In genomic region chr19:6346023-6346422, GRCm38 (mm10) we compare ENCODE assay signal across 20 mouse cellular contexts. TPM values are rescaled to one million over a fixed set of nuclear protein-coding genes. Genes with fewer than 3 reads are reported as not detected.
DNase-seq lines count a peak whose midpoint lies in the region; ATAC-seq and TF ChIP-seq lines count a peak whose summit lies in the region.
"Had no signal": no experiment of that assay in that cellular context is flagged by ENCODE, and none has a peak within 500 bp of the region (broad histone marks: within the 10 kb centered on the region; RNA-seq: fewer than 3 reads in every experiment).

No protein-coding gene starts in this region.

- H3K9ac ChIP-seq in liver, embryonic 13.5 days: no peak overlapping the region
- H3K9ac ChIP-seq in liver, embryonic 12.5 days: no peak overlapping the region
- H3K9ac ChIP-seq in forebrain, postnatal 0 days: no peak overlapping the region
- H3K9ac ChIP-seq: heart, embryonic 15.5 days; hindbrain, embryonic 13.5 days had no signal

- 84% methylated on average over 5 of the region's 5 CpGs for WGBS in liver, embryonic 13.5 days (ENCODE audit: insufficient replicate concordance)
- 83% methylated on average over 5 of the region's 5 CpGs for WGBS in liver, embryonic 12.5 days (ENCODE audit: insufficient replicate concordance)
- WGBS in bone marrow, adult 2 months: 84% methylated on average over 5 of the region's 5 CpGs
- 89% methylated on average over 5 of the region's 5 CpGs for WGBS in limb, embryonic 10.5 days
- WGBS in forebrain, postnatal 0 days: 86% methylated on average over 5 of the region's 5 CpGs

- no peak for ATAC-seq in liver, embryonic 13.5 days (ENCODE audit: low read depth)
- no peak for ATAC-seq in liver, embryonic 12.5 days
- ATAC-seq in forebrain, postnatal 0 days: no peak
- ATAC-seq: forebrain, embryonic 16.5 days; hindbrain, postnatal 0 days had no signal

- H3K4me3 ChIP-seq in liver, embryonic 13.5 days (replicated peaks): no peak overlapping the region
- no peak overlapping the region for H3K4me3 ChIP-seq in liver, embryonic 12.5 days
- 0 out of 2 replicates have a peak overlapping the region, but pooled peaks have one; percentile 13 for H3K4me3 ChIP-seq in E14TG2a.4 (replicated peaks; ENCODE audit: low read length)
- H3K4me3 ChIP-seq in bone marrow, adult 2 months (replicated peaks; ENCODE audit: control insufficient read depth, low read depth, low read length): peak overlapping the region; percentile 5
- H3K4me3 ChIP-seq in limb, embryonic 10.5 days: no peak overlapping the region
- no peak overlapping the region for H3K4me3 ChIP-seq in forebrain, postnatal 0 days (ENCODE audit: low read depth, low read length)
- H3K4me3 ChIP-seq: heart, embryonic 15.5 days; hindbrain, embryonic 13.5 days had no signal

- no peaks in the 10 kb centered on the region for H3K27me3 ChIP-seq in liver, embryonic 13.5 days
- no peaks in the 10 kb centered on the region for H3K27me3 ChIP-seq in liver, embryonic 12.5 days (replicated peaks)
- peaks cover 14% of the 10 kb centered on the region; the same call in 1 of the 2 replicates for H3K27me3 ChIP-seq in E14TG2a.4 (ENCODE audit: insufficient read depth, low read length)
- no peaks in the 10 kb centered on the region for H3K27me3 ChIP-seq in limb, embryonic 10.5 days (ENCODE audit: low read depth, poor library complexity, severe bottlenecking)
- H3K27me3 ChIP-seq in forebrain, postnatal 0 days (ENCODE audit: insufficient read depth, low read length): no peaks in the 10 kb centered on the region
- H3K27me3 ChIP-seq: heart, embryonic 15.5 days; hindbrain, embryonic 13.5 days had no signal

- 0 out of 2 replicates have a peak overlapping the region, but pooled peaks have one; percentile 3 for H3K27ac ChIP-seq in liver, embryonic 13.5 days
- no peak overlapping the region for H3K27ac ChIP-seq in liver, embryonic 12.5 days
- peak overlapping the region; percentile 44 for H3K27ac ChIP-seq in bone marrow, adult 2 months (ENCODE audit: control insufficient read depth, insufficient read depth, low read depth, low read length, poor library complexity)
- H3K27ac ChIP-seq in limb, embryonic 10.5 days: peak overlapping the region; percentile 16; the same call in 1 of the 2 replicates
- no peak overlapping the region for H3K27ac ChIP-seq in forebrain, postnatal 0 days (ENCODE audit: low read depth, low read length)
- H3K27ac ChIP-seq: heart, embryonic 15.5 days; hindbrain, embryonic 13.5 days; hindbrain, postnatal 0 days had no signal

- no peak for TF ChIP-seq CTCF in E14TG2a.4 (conservative IDR thresholded peaks at IDR 0.05; ENCODE audit: low read length)
- TF ChIP-seq CTCF in bone marrow, adult 2 months (IDR thresholded peaks at IDR 0.05; ENCODE audit: control insufficient read depth, insufficient read depth, low read length): no peak
- TF ChIP-seq CTCF in forebrain, postnatal 0 days (IDR thresholded peaks at IDR 0.05; ENCODE audit: low read depth): no peak

- H3K4me2 ChIP-seq in liver, embryonic 13.5 days: no peak overlapping the region
- no peak overlapping the region for H3K4me2 ChIP-seq in liver, embryonic 12.5 days
- no peak overlapping the region for H3K4me2 ChIP-seq in forebrain, postnatal 0 days (ENCODE audit: low read depth)
- H3K4me2 ChIP-seq: heart, embryonic 11.5 days; heart, embryonic 15.5 days; hindbrain, embryonic 13.5 days had no signal

- H3K4me1 ChIP-seq in liver, embryonic 13.5 days (replicated peaks): peaks cover 67% of the 10 kb centered on the region
- H3K4me1 ChIP-seq in liver, embryonic 12.5 days: peaks cover 70% of the 10 kb centered on the region
- H3K4me1 ChIP-seq in E14TG2a.4 (replicated peaks; ENCODE audit: low read depth, low read length): peaks cover 65% of the 10 kb centered on the region
- H3K4me1 ChIP-seq in bone marrow, adult 2 months (ENCODE audit: control insufficient read depth, insufficient read depth, low read length): peaks cover 16% of the 10 kb centered on the region
- peaks cover 54% of the 10 kb centered on the region for H3K4me1 ChIP-seq in limb, embryonic 10.5 days
- no peaks in the 10 kb centered on the region for H3K4me1 ChIP-seq in forebrain, postnatal 0 days (ENCODE audit: insufficient read depth)

- DNase-seq in liver, embryonic 13.5 days: no peak
- no peak for DNase-seq in limb, embryonic 10.5 days (ENCODE audit: low spot score)
- DNase-seq in layer of hippocampus, adult 9-10 months (ENCODE audit: low spot score): no peak
- no peak for DNase-seq in forebrain, postnatal 0 days
- DNase-seq: adrenal gland, adult 8-10 months; adrenal gland, postnatal 36 days; cerebellum, adult 11-12 months; cerebellum, postnatal 10 days; gastrocnemius, postnatal 36 days; heart, adult 18-20 months; heart, postnatal 14 days had no signal

- no peak for TF ChIP-seq POLR2A in bone marrow, adult 2 months (IDR thresholded peaks at IDR 0.05; ENCODE audit: borderline replicate concordance, control insufficient read depth, low read depth, low read length)

- peaks cover 44% of the 10 kb centered on the region for H3K36me3 ChIP-seq in liver, embryonic 13.5 days
- peaks cover 48% of the 10 kb centered on the region for H3K36me3 ChIP-seq in liver, embryonic 12.5 days
- H3K36me3 ChIP-seq in E14TG2a.4 (ENCODE audit: insufficient read depth, low read length): peaks cover 63% of the 10 kb centered on the region
- H3K36me3 ChIP-seq in limb, embryonic 10.5 days: peaks cover 61% of the 10 kb centered on the region
- H3K36me3 ChIP-seq in forebrain, postnatal 0 days (ENCODE audit: insufficient read depth): peaks cover 61% of the 10 kb centered on the region

- no peaks in the 10 kb centered on the region for H3K9me3 ChIP-seq in liver, embryonic 13.5 days (replicated peaks)
- H3K9me3 ChIP-seq in liver, embryonic 12.5 days (replicated peaks): no peaks in the 10 kb centered on the region
- no peaks in the 10 kb centered on the region for H3K9me3 ChIP-seq in E14TG2a.4 (ENCODE audit: low read length)
- H3K9me3 ChIP-seq in limb, embryonic 10.5 days (replicated peaks): no peaks in the 10 kb centered on the region
- H3K9me3 ChIP-seq in forebrain, postnatal 0 days (ENCODE audit: low read length): no peaks in the 10 kb centered on the region
- H3K9me3 ChIP-seq: G1E; heart, embryonic 15.5 days; hindbrain, embryonic 13.5 days had no signal

RNA-seq across cellular contexts. Expression of gene Map4k2, which starts 5.1 kb away (rescaled TPM):
- 4.5 and 5.8 TPM in 2 replicates for polyA plus RNA-seq in liver, embryonic 13.5 days (2015; fragmentation: Nextera tagmentation; extraction: Ambion mirVana)
- 9.2 and 9.3 TPM in 2 replicates for polyA plus RNA-seq in liver, embryonic 12.5 days (2016; fragmentation: Nextera tagmentation; extraction: Ambion mirVana)
- 128 and 324 TPM in 2 replicates for polyA plus RNA-seq in bone marrow, adult 2 months (2011; ENCODE audit: insufficient read depth, insufficient read length, low replicate concordance, missing spikeins)
- 10.4 and 15.2 TPM in 2 replicates for polyA plus RNA-seq in limb, embryonic 10.5 days (2016; fragmentation: Nextera tagmentation; extraction: Ambion mirVana)
- 43.0 and 55.8 TPM in 2 replicates for total RNA-seq in forebrain, postnatal 0 days (2014; rRNA removed)
- 6.7 and 9.7 TPM in 2 replicates for polyA plus RNA-seq in forebrain, postnatal 0 days (2015; fragmentation: Nextera tagmentation; extraction: Ambion mirVana)

RNA-seq across cellular contexts. Expression of gene Men1, which starts 11.2 kb away (rescaled TPM):
- polyA plus RNA-seq in liver, embryonic 13.5 days (2015; fragmentation: Nextera tagmentation; extraction: Ambion mirVana): 26.3 and 29.9 TPM in 2 replicates
- polyA plus RNA-seq in liver, embryonic 12.5 days (2016; fragmentation: Nextera tagmentation; extraction: Ambion mirVana): 48.6 and 49.4 TPM in 2 replicates
- 17.7 and 33.1 TPM in 2 replicates for polyA plus RNA-seq in bone marrow, adult 2 months (2011; ENCODE audit: insufficient read depth, insufficient read length, low replicate concordance, missing spikeins)
- 118 and 120 TPM in 2 replicates for polyA plus RNA-seq in limb, embryonic 10.5 days (2016; fragmentation: Nextera tagmentation; extraction: Ambion mirVana)
- total RNA-seq in forebrain, postnatal 0 days (2014; rRNA removed): 60.5 and 64.3 TPM in 2 replicates
- 58.3 and 60.9 TPM in 2 replicates for polyA plus RNA-seq in forebrain, postnatal 0 days (2015; fragmentation: Nextera tagmentation; extraction: Ambion mirVana)

RNA-seq across cellular contexts. Expression of gene Sf1, which starts 17.5 kb away (rescaled TPM):
- polyA plus RNA-seq in liver, embryonic 13.5 days (2015; fragmentation: Nextera tagmentation; extraction: Ambion mirVana): 68.4 and 92.3 TPM in 2 replicates
- 115 and 119 TPM in 2 replicates for polyA plus RNA-seq in liver, embryonic 12.5 days (2016; fragmentation: Nextera tagmentation; extraction: Ambion mirVana)
- polyA plus RNA-seq in bone marrow, adult 2 months (2011; ENCODE audit: insufficient read depth, insufficient read length, low replicate concordance, missing spikeins): 120 and 184 TPM in 2 replicates
- 193 and 206 TPM in 2 replicates for polyA plus RNA-seq in limb, embryonic 10.5 days (2016; fragmentation: Nextera tagmentation; extraction: Ambion mirVana)
- total RNA-seq in forebrain, postnatal 0 days (2014; rRNA removed): 70.0 and 113 TPM in 2 replicates
- 89.7 and 102 TPM in 2 replicates for polyA plus RNA-seq in forebrain, postnatal 0 days (2015; fragmentation: Nextera tagmentation; extraction: Ambion mirVana)

RNA-seq across cellular contexts. Expression of gene Pygm, which starts 38.2 kb away (rescaled TPM):
- 2.7 and 2.9 TPM in 2 replicates for polyA plus RNA-seq in liver, embryonic 13.5 days (2015; fragmentation: Nextera tagmentation; extraction: Ambion mirVana)
- 2.6 and 2.7 TPM in 2 replicates for polyA plus RNA-seq in liver, embryonic 12.5 days (2016; fragmentation: Nextera tagmentation; extraction: Ambion mirVana)
- 3.7 and 4.3 TPM in 2 replicates for polyA plus RNA-seq in bone marrow, adult 2 months (2011; ENCODE audit: insufficient read depth, insufficient read length, low replicate concordance, missing spikeins)
- 2.5 and 3.0 TPM in 2 replicates for polyA plus RNA-seq in limb, embryonic 10.5 days (2016; fragmentation: Nextera tagmentation; extraction: Ambion mirVana)
- total RNA-seq in forebrain, postnatal 0 days (2014; rRNA removed): 6.2 and 8.8 TPM in 2 replicates
- polyA plus RNA-seq in forebrain, postnatal 0 days (2015; fragmentation: Nextera tagmentation; extraction: Ambion mirVana): 4.7 and 7.6 TPM in 2 replicates

RNA-seq across cellular contexts. Expression of gene Cdc42bpg, which starts 39.8 kb away (rescaled TPM):
- polyA plus RNA-seq in liver, embryonic 13.5 days (2015; fragmentation: Nextera tagmentation; extraction: Ambion mirVana): 0.14 and 0.16 TPM in 2 replicates
- 0.20 TPM in 2 replicates for polyA plus RNA-seq in liver, embryonic 12.5 days (2016; fragmentation: Nextera tagmentation; extraction: Ambion mirVana)
- polyA plus RNA-seq in bone marrow, adult 2 months (2011; ENCODE audit: insufficient read depth, insufficient read length, low replicate concordance, missing spikeins): 7.2 and 13.6 TPM in 2 replicates
- polyA plus RNA-seq in limb, embryonic 10.5 days (2016; fragmentation: Nextera tagmentation; extraction: Ambion mirVana): 0.15 and 0.38 TPM in 2 replicates
- total RNA-seq in forebrain, postnatal 0 days (2014; rRNA removed): 3.1 and 4.7 TPM in 2 replicates
- 0.11 and 0.23 TPM in 2 replicates for polyA plus RNA-seq in forebrain, postnatal 0 days (2015; fragmentation: Nextera tagmentation; extraction: Ambion mirVana)

Comparison
In these comparisons a context has a peak if more than half of its experiments do, and no peak if none do; other contexts are left out.
1. H3K27ac ChIP-seq: peak in liver, embryonic 13.5 days (single experiment), bone marrow, adult 2 months (single experiment) and limb, embryonic 10.5 days (single experiment); none in liver, embryonic 12.5 days (single experiment) and forebrain, postnatal 0 days (single experiment).
2. H3K4me3 ChIP-seq: peak in E14TG2a.4 (single experiment) and bone marrow, adult 2 months (single experiment); none in liver, embryonic 13.5 days (single experiment), liver, embryonic 12.5 days (single experiment), limb, embryonic 10.5 days (single experiment) and forebrain, postnatal 0 days (single experiment).